Mouse (Mus musculus) heart, embryonic 16.5 days (tissue): ENCODE data around the gene Slc4a5. TPM values are rescaled to one million over a fixed set of nuclear protein-coding genes. Genes with fewer than 3 reads are reported as not detected.

Experiments used
- polyA plus RNA-seq: library from polyadenylated mRNA; unstranded; fragments of >200 nt; fragmentation: Nextera tagmentation; extraction: Ambion mirVana; gene quantifications from 2 replicates; pipeline ENCODE4 v1.2.1, GENCODE M21; 2015

Slc4a5 gene
- polyA plus RNA-seq, 1 experiment from 2014 or later, result 0.17 TPM

Other genes starting within 250 kb of the Slc4a5 start
- gene Dok1, start 186.4 kb upstream of the Slc4a5 start, polyA plus RNA-seq, result 8.5 and 9.5 TPM in 2 replicates
- gene Loxl3, start 185.7 kb upstream of the Slc4a5 start, polyA plus RNA-seq, result 8.0 and 8.3 TPM in 2 replicates
- gene Aup1, start 165.3 kb upstream of the Slc4a5 start, polyA plus RNA-seq, result 140 and 148 TPM in 2 replicates
- 81.8 and 94.5 TPM in 2 replicates for gene Htra2, start 164.6 kb upstream of the Slc4a5 start, polyA plus RNA-seq
- 0.57 and 0.75 TPM in 2 replicates for gene Dqx1, start 162.0 kb upstream of the Slc4a5 start, polyA plus RNA-seq
- gene Tlx2, start 149.5 kb upstream of the Slc4a5 start, polyA plus RNA-seq, result 0.27 and 0.45 TPM in 2 replicates
- 16.6 and 18.0 TPM in 2 replicates for gene Pcgf1, start 142.0 kb upstream of the Slc4a5 start, polyA plus RNA-seq
- gene Lbx2, start 133.5 kb upstream of the Slc4a5 start, polyA plus RNA-seq, result 0.35 and 0.40 TPM in 2 replicates
- 2.0 and 2.6 TPM in 2 replicates for gene Ccdc142, start 118.2 kb upstream of the Slc4a5 start, polyA plus RNA-seq
- 1.9 and 2.2 TPM in 2 replicates for gene Gm42688, start 118.2 kb upstream of the Slc4a5 start, polyA plus RNA-seq
- gene Mrpl53, start 110.8 kb upstream of the Slc4a5 start, polyA plus RNA-seq, result 165 and 169 TPM in 2 replicates
- 14.0 and 23.9 TPM in 2 replicates for gene Mogs, start 104.3 kb upstream of the Slc4a5 start, polyA plus RNA-seq
- gene Wbp1, start 98.3 kb upstream of the Slc4a5 start, polyA plus RNA-seq, result 96.1 and 98.3 TPM in 2 replicates
- 7.4 and 8.1 TPM in 2 replicates for gene Ino80b, start 94.4 kb upstream of the Slc4a5 start, polyA plus RNA-seq
- 21.1 and 26.0 TPM in 2 replicates for gene Rtkn, start 84.4 kb upstream of the Slc4a5 start, polyA plus RNA-seq
- gene Wdr54, start 63.4 kb upstream of the Slc4a5 start, polyA plus RNA-seq, result 3.8 and 5.4 TPM in 2 replicates
- gene 1700003E16Rik, start 63.4 kb upstream of the Slc4a5 start, polyA plus RNA-seq, result 1.5 and 2.2 TPM in 2 replicates
- gene Dctn1, start 53.9 kb upstream of the Slc4a5 start, polyA plus RNA-seq, result 76.9 and 78.1 TPM in 2 replicates
- 26.9 and 28.3 TPM in 2 replicates for gene Mthfd2, start 106.1 kb downstream of the Slc4a5 start, polyA plus RNA-seq
- gene Mob1a, start 106.2 kb downstream of the Slc4a5 start, polyA plus RNA-seq, result 35.4 and 35.8 TPM in 2 replicates
- 259 and 264 TPM in 2 replicates for gene Bola3, start 129.3 kb downstream of the Slc4a5 start, polyA plus RNA-seq
- gene Tet3, start 239.3 kb downstream of the Slc4a5 start, polyA plus RNA-seq, result 29.0 and 29.3 TPM in 2 replicates